Mouse (Mus musculus): ENCODE data around the gene Slc16a14.
"Not testable (repeated sequence)": the region's sequence is repeated elsewhere in the genome, so short reads cannot be mapped to it uniquely, and the experiment has no call there.

The Slc16a14 gene

GRCm38 (mm10) chr1:84934503-84935333 is at the start of gene Slc16a14:
Gene Slc16a14, minus strand, starts transcription at chr1:84935134.
- peak; percentile 28 to 45 for DNase-seq

GRCm38 (mm10) chr1:84961779-84962178 is 26.8 kb upstream of the Slc16a14 start:
- DNase-seq, result not testable (repeated sequence)

- not testable (repeated sequence) for DNase-seq
Observed at GRCm38 (mm10) chr1:84957713-84958112, 22.8 kb upstream of the Slc16a14 start.

- not testable (repeated sequence) for DNase-seq
Observed at GRCm38 (mm10) chr1:84956771-84957170, 21.8 kb upstream of the Slc16a14 start.

GRCm38 (mm10) chr1:84952456-84953181 is 17.7 kb upstream of the Slc16a14 start:
- no peak for DNase-seq

GRCm38 (mm10) chr1:84951566-84951965 is 16.6 kb upstream of the Slc16a14 start:
- DNase-seq, result no peak

- peak in 1 of 2 experiments; percentile 19 for DNase-seq
Observed at GRCm38 (mm10) chr1:84947390-84947789, 12.5 kb upstream of the Slc16a14 start.

- no peak for DNase-seq
Observed at GRCm38 (mm10) chr1:84945950-84946349, 11.0 kb upstream of the Slc16a14 start.

- no peak for DNase-seq
Observed at GRCm38 (mm10) chr1:84943549-84943948, 8.6 kb upstream of the Slc16a14 start.

- no peak for DNase-seq
Observed at GRCm38 (mm10) chr1:84942666-84943065, 7.7 kb upstream of the Slc16a14 start.

GRCm38 (mm10) chr1:84940322-84940721 is 5.4 kb upstream of the Slc16a14 start:
- DNase-seq, result no peak

- DNase-seq, result no peak
Observed at GRCm38 (mm10) chr1:84939466-84939865, 4.5 kb upstream of the Slc16a14 start.

- no peak for DNase-seq
Observed at GRCm38 (mm10) chr1:84936716-84937510, 2.0 kb upstream of the Slc16a14 start.

GRCm38 (mm10) chr1:84935668-84936067 is 734 bp upstream of the Slc16a14 start:
- peak; percentile 5 to 15 for DNase-seq

GRCm38 (mm10) chr1:84934151-84934502 is 807 bp downstream of the Slc16a14 start:
- peak in 1 of 2 experiments; percentile 18 for DNase-seq

- peak; percentile 86 to 87 for DNase-seq
Observed at GRCm38 (mm10) chr1:84933472-84934150, 1.3 kb downstream of the Slc16a14 start.

- DNase-seq, result no peak
Observed at GRCm38 (mm10) chr1:84925599-84925998, 9.3 kb downstream of the Slc16a14 start.

- DNase-seq, result no peak
Observed at GRCm38 (mm10) chr1:84924134-84924533, 10.8 kb downstream of the Slc16a14 start.

- DNase-seq, result no peak
Observed at GRCm38 (mm10) chr1:84923432-84923831, 11.5 kb downstream of the Slc16a14 start.

- no peak for DNase-seq
Observed at GRCm38 (mm10) chr1:84918865-84919264, 16.1 kb downstream of the Slc16a14 start.

- no peak for DNase-seq
Observed at GRCm38 (mm10) chr1:84915010-84915409, 19.9 kb downstream of the Slc16a14 start.

GRCm38 (mm10) chr1:84912571-84912970 is 22.4 kb downstream of the Slc16a14 start:
- DNase-seq, result no peak

Data from kidney, postnatal 4 days (tissue).